Mouse (Mus musculus): Measurements from ENCODE around the gene Mlh3. TPM values are rescaled to one million over a fixed set of nuclear protein-coding genes. Genes with fewer than 3 reads are reported as not detected.

The Mlh3 gene
- total RNA-seq, 1 experiment from 2014 or later = 9.3 TPM

GRCm38 (mm10) chr12:85186361-85186760 is 84.0 kb downstream of the Mlh3 start:
- no peak for DNase-seq

DNA sequence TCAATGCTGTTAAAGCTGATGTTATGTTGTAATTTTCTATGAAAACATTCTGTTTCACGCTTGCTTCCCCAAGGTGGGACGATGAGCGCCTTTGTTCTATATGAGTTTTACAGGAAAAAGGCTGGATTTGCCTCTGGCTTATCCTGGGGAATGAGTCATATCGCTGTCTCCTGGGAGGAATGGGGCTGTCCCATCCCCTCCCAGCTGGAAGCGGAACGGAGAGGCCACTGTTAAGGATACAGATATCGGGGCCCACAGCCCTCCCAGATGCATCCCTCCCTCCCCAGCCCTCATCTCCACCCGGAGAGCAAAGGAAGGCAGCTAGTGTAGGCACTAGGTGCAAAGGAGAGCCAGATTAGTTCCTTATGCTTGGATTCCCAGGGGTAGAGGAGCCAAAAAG is 84.6 kb downstream of the Mlh3 start:
- no peak for DNase-seq

Small RNA genes within 50 kb of the gene (microRNA-seq; reads per million reads assigned to microRNA genes)
- gene Mir6938 = 0 to 0.76 reads per million in 2 experiments

Other genes starting within 250 kb of the Mlh3 start
- gene Prox2, start 159.8 kb downstream of the Mlh3 start, total RNA-seq (2021) = 4.7 and 6.7 TPM in 2 replicates
- 692 and 702 TPM in 2 replicates for gene Dlst, start 159.8 kb downstream of the Mlh3 start, total RNA-seq (2021)
- 1.7 and 2.2 TPM in 2 replicates for gene Rps6kl1, start 119.3 kb downstream of the Mlh3 start, total RNA-seq (2021)
- gene Pgf, start 92.8 kb downstream of the Mlh3 start, total RNA-seq (2021) = 0.85 and 1.2 TPM in 2 replicates
- gene Eif2b2, start 51.1 kb downstream of the Mlh3 start, total RNA-seq (2021) = 69.7 and 79.3 TPM in 2 replicates
- gene Acyp1, start 17.8 kb upstream of the Mlh3 start, total RNA-seq (2021) = 31.5 and 38.3 TPM in 2 replicates
- gene Zc2hc1c, start 18.0 kb upstream of the Mlh3 start, total RNA-seq (2021) = 0.98 and 1.1 TPM in 2 replicates
- 65.7 and 66.2 TPM in 2 replicates for gene Nek9, start 68.8 kb upstream of the Mlh3 start, total RNA-seq (2021)
- gene Tmed10, start 104.2 kb upstream of the Mlh3 start, total RNA-seq (2021) = 236 and 243 TPM in 2 replicates
- gene Fos, start 203.3 kb upstream of the Mlh3 start, total RNA-seq (2021) = 11.8 and 39.6 TPM in 2 replicates